Mouse (Mus musculus) stomach, embryonic 16.5 days (tissue): ENCODE data around the gene Eif2s3x. TPM values are rescaled to one million over a fixed set of nuclear protein-coding genes. Genes with fewer than 3 reads are reported as not detected.
"Not testable (repeated sequence)": the region's sequence is repeated elsewhere in the genome, so short reads cannot be mapped to it uniquely, and the experiment has no call there.

Experiments used
- ATAC-seq: fragments of 200-750 bp; cut with Nextera tagmentation; 2 replicates; pipeline ENCODE4 v1.8.0; 2017; ENCODE audit warnings: moderate number of reproducible peaks, moderate TSS enrichment; ENCODE audit not compliant: insufficient read depth, low FRiP score
- H3K27ac ChIP-seq: fragments of 300-500 bp; sonication (generic); 2 replicates; pipeline ENCODE4 v1.5.1; 2014; ENCODE audit warnings: low read length
- H3K27me3 ChIP-seq: fragments of 300-500 bp; sonication (generic); 2 replicates; pipeline ENCODE4 v1.6.1; 2014; ENCODE audit warnings: low read length, control low read depth, mixed read lengths; ENCODE audit not compliant: control insufficient read depth, insufficient read depth
- H3K36me3 ChIP-seq: fragments of 300-500 bp; sonication (generic); 2 replicates; pipeline ENCODE4 v1.6.1; 2014; ENCODE audit warnings: low read length; ENCODE audit not compliant: control insufficient read depth, insufficient read depth
- H3K4me1 ChIP-seq: fragments of 300-500 bp; sonication (generic); 2 replicates; pipeline ENCODE4 v1.6.1; 2014; ENCODE audit warnings: low read length, control low read depth, mixed read lengths; ENCODE audit not compliant: control insufficient read depth, insufficient read depth
- H3K4me2 ChIP-seq: fragments of 300-500 bp; sonication (generic); 2 replicates; pipeline ENCODE4 v1.6.1; 2014; ENCODE audit warnings: low read depth, low read length, mixed read lengths
- H3K4me3 ChIP-seq: fragments of 300-500 bp; sonication (generic); replicated peaks from 2 replicates; pipeline ENCODE4 v1.5.1; 2014; ENCODE audit warnings: mild to moderate bottlenecking, low read length
- H3K9ac ChIP-seq: fragments of 300-500 bp; sonication (generic); 2 replicates; pipeline ENCODE4 v1.6.1; 2014; ENCODE audit warnings: low read length
- H3K9me3 ChIP-seq: fragments of 300-500 bp; sonication (generic); replicated peaks from 2 replicates; pipeline ENCODE4 v1.6.1; 2016; ENCODE audit warnings: low read length, control low read depth; ENCODE audit not compliant: control insufficient read depth
- WGBS: fragments of 180-500 bp; shearing (Covaris S2); extraction: QIAGEN DNeasy Blood & Tissue Kit; methylation state at CpG from one replicate; pipeline ENCODE4 v1.1.7; 2014; 5-methylcytosine and 5-hydroxymethylcytosine counted together
- polyA plus RNA-seq: library from polyadenylated mRNA; unstranded; fragments of >200 nt; fragmentation: Nextera tagmentation; extraction: Ambion mirVana; gene quantifications from 2 replicates; pipeline ENCODE4 v1.2.1, GENCODE M21; 2015

Eif2s3x gene
- polyA plus RNA-seq, 1 experiment from 2014 or later: 64.8 TPM

GRCm38 (mm10) chrX:94193901-94194300 lies 18.8 kb downstream of the Eif2s3x start:
- H3K9me3 ChIP-seq, H3K9ac ChIP-seq, H3K27ac ChIP-seq, H3K27me3 ChIP-seq, H3K4me1 ChIP-seq, ATAC-seq, H3K4me3 ChIP-seq, H3K4me2 ChIP-seq: not testable (repeated sequence)
- H3K36me3 ChIP-seq: peaks cover 18% of the 10 kb centered on the region
- 57% methylated on average over 4 of the region's 4 CpGs for WGBS

GRCm38 (mm10) chrX:94185156-94185555 lies 27.5 kb downstream of the Eif2s3x start:
- Histone ChIP-seq H3K27me3 (0 out of 2 replicates have a peak, but pooled peaks cover 3% of the 10 kb centered on the region), H3K9ac (no peak overlapping the region), H3K4me2 (no peak overlapping the region), H3K4me1 (no peaks in the 10 kb centered on the region), H3K4me3 (no peak overlapping the region), H3K9me3 (no peaks in the 10 kb centered on the region), H3K36me3 (no peaks in the 10 kb centered on the region), H3K27ac (no peak overlapping the region)
- no peak for ATAC-seq
- WGBS: 33% methylated on average over 1 of the region's 1 CpGs

GRCm38 (mm10) chrX:94183814-94184213 lies 28.8 kb downstream of the Eif2s3x start:
- 35% methylated on average over 2 of the region's 3 CpGs for WGBS
- Histone ChIP-seq H3K9me3 (no peaks in the 10 kb centered on the region), H3K27me3 (0 out of 2 replicates have a peak, but pooled peaks cover 3% of the 10 kb centered on the region), H3K27ac (no peak overlapping the region), H3K4me3 (no peak overlapping the region), H3K4me1 (no peaks in the 10 kb centered on the region), H3K36me3 (no peaks in the 10 kb centered on the region), H3K9ac (no peak overlapping the region), H3K4me2 (no peak overlapping the region)
- ATAC-seq: no peak

GRCm38 (mm10) chrX:94177715-94178340 lies 34.8 kb downstream of the Eif2s3x start:
- peak overlapping the region; percentile 99 for H3K27ac ChIP-seq
- H3K4me2 ChIP-seq: peak overlapping the region; percentile 56
- H3K9me3 ChIP-seq: no peaks in the 10 kb centered on the region
- H3K4me3 ChIP-seq: peak overlapping the region; percentile 59
- H3K27me3 ChIP-seq: 0 out of 2 replicates have a peak, but pooled peaks cover 5% of the 10 kb centered on the region
- peaks cover 3% of the 10 kb centered on the region; the same call in 1 of the 2 replicates for H3K4me1 ChIP-seq
- H3K36me3 ChIP-seq: no peaks in the 10 kb centered on the region
- peak; percentile 98 for ATAC-seq
- WGBS: under 1% methylated on average over 47 of the region's 55 CpGs
- H3K9ac ChIP-seq: peak overlapping the region; percentile 78

GRCm38 (mm10) chrX:94169348-94169747 lies 43.3 kb downstream of the Eif2s3x start:
- 73% methylated on average over 6 of the region's 6 CpGs for WGBS
- Histone ChIP-seq H3K4me1 (no peaks in the 10 kb centered on the region), H3K4me3 (no peak overlapping the region), H3K36me3 (no peaks in the 10 kb centered on the region), H3K4me2 (no peak overlapping the region), H3K27me3 (peaks cover 9% of the 10 kb centered on the region; the same call in 1 of the 2 replicates), H3K9me3 (no peaks in the 10 kb centered on the region), H3K27ac (no peak overlapping the region), H3K9ac (no peak overlapping the region)
- no peak for ATAC-seq

- Histone ChIP-seq H3K36me3 (no peaks in the 10 kb centered on the region), H3K4me2 (no peak overlapping the region), H3K4me3 (no peak overlapping the region), H3K27me3 (peaks cover 7% of the 10 kb centered on the region; the same call in 1 of the 2 replicates), H3K9me3 (no peaks in the 10 kb centered on the region), H3K9ac (no peak overlapping the region), H3K27ac (no peak overlapping the region), H3K4me1 (no peaks in the 10 kb centered on the region)
- peak; percentile 53; the same call in 1 of the 2 replicates for ATAC-seq
- 30% methylated on average over 11 of the region's 11 CpGs for WGBS
Measured at GRCm38 (mm10) chrX:94152251-94152830, 60.3 kb downstream of the Eif2s3x start.

- Histone ChIP-seq H3K9ac (no peak overlapping the region), H3K27ac (no peak overlapping the region), H3K9me3 (no peaks in the 10 kb centered on the region), H3K4me2 (no peak overlapping the region), H3K4me3 (no peak overlapping the region), H3K4me1 (no peaks in the 10 kb centered on the region), H3K36me3 (no peaks in the 10 kb centered on the region), H3K27me3 (peaks cover 15% of the 10 kb centered on the region)
- WGBS: 77% methylated on average over 19 of the region's 19 CpGs
- no peak for ATAC-seq
Measured at GRCm38 (mm10) chrX:94150471-94150870, 62.2 kb downstream of the Eif2s3x start.

- no peak for ATAC-seq
- Histone ChIP-seq H3K4me2 (no peak overlapping the region), H3K4me3 (no peak overlapping the region), H3K27me3 (peaks cover 25% of the 10 kb centered on the region), H3K36me3 (no peaks in the 10 kb centered on the region), H3K27ac (no peak overlapping the region), H3K9ac (no peak overlapping the region), H3K9me3 (no peaks in the 10 kb centered on the region), H3K4me1 (no peaks in the 10 kb centered on the region)
- 56% methylated on average over 7 of the region's 7 CpGs for WGBS
Measured at GRCm38 (mm10) chrX:94142004-94142771, 70.5 kb downstream of the Eif2s3x start.

GRCm38 (mm10) chrX:94140080-94140479 lies 72.6 kb downstream of the Eif2s3x start:
- 76% methylated on average over 1 of the region's 1 CpGs for WGBS
- H3K9me3 ChIP-seq: no peaks in the 10 kb centered on the region
- no peak overlapping the region for H3K9ac ChIP-seq
- no peak overlapping the region for H3K4me3 ChIP-seq
- H3K27me3 ChIP-seq: peaks cover 19% of the 10 kb centered on the region
- no peaks in the 10 kb centered on the region for H3K4me1 ChIP-seq
- H3K27ac ChIP-seq: no peak overlapping the region
- no peak overlapping the region for H3K4me2 ChIP-seq
- no peaks in the 10 kb centered on the region for H3K36me3 ChIP-seq
- ATAC-seq: no peak
